Mouse (Mus musculus) intestine, embryonic 16.5 days (tissue): ENCODE data around the gene Ireb2. TPM values are rescaled to one million over a fixed set of nuclear protein-coding genes. Genes with fewer than 3 reads are reported as not detected.
"Not testable (repeated sequence)": the region's sequence is repeated elsewhere in the genome, so short reads cannot be mapped to it uniquely, and the experiment has no call there.

ENCODE experiments used
- ATAC-seq: fragments of 200-750 bp; cut with Nextera tagmentation; 2 replicates; pipeline ENCODE4 v1.8.0; 2017; ENCODE audit warnings: moderate TSS enrichment, moderate library complexity
- H3K27ac ChIP-seq: fragments of 300-500 bp; sonication (generic); 2 replicates; pipeline ENCODE4 v1.5.1; 2014; ENCODE audit warnings: mild to moderate bottlenecking, low read length
- H3K27me3 ChIP-seq: fragments of 300-500 bp; sonication (generic); replicated peaks from 2 replicates; pipeline ENCODE4 v1.6.1; 2014; ENCODE audit warnings: low read length, control low read depth, mixed read lengths; ENCODE audit not compliant: control insufficient read depth, insufficient read depth
- H3K36me3 ChIP-seq: fragments of 300-500 bp; sonication (generic); 2 replicates; pipeline ENCODE4 v1.6.1; 2014; ENCODE audit warnings: low read length, control low read depth; ENCODE audit not compliant: control insufficient read depth, insufficient read depth
- H3K4me1 ChIP-seq: fragments of 300-500 bp; sonication (generic); 2 replicates; pipeline ENCODE4 v1.6.1; 2014; ENCODE audit warnings: low read length, control low read depth, mixed read lengths; ENCODE audit not compliant: control insufficient read depth, insufficient read depth
- H3K4me2 ChIP-seq: fragments of 300-500 bp; sonication (generic); 2 replicates; pipeline ENCODE4 v1.6.1; 2014; ENCODE audit warnings: low read depth, low read length, control low read depth
- H3K4me3 ChIP-seq: fragments of 300-500 bp; sonication (generic); 2 replicates; pipeline ENCODE4 v1.5.1; 2014; ENCODE audit warnings: mild to moderate bottlenecking, low read length
- H3K9ac ChIP-seq: fragments of 300-500 bp; sonication (generic); 2 replicates; pipeline ENCODE4 v1.6.1; 2014; ENCODE audit warnings: low read depth, low read length
- H3K9me3 ChIP-seq: fragments of 300-500 bp; sonication (generic); 2 replicates; pipeline ENCODE4 v1.6.1; 2016; ENCODE audit warnings: low read length, control low read depth; ENCODE audit not compliant: control insufficient read depth
- WGBS: fragments of 180-500 bp; shearing (Covaris S2); extraction: QIAGEN DNeasy Blood & Tissue Kit; methylation state at CpG from one replicate; pipeline ENCODE4 v1.1.7; 2014; 5-methylcytosine and 5-hydroxymethylcytosine counted together
- polyA plus RNA-seq: library from polyadenylated mRNA; unstranded; fragments of >200 nt; fragmentation: Nextera tagmentation; extraction: Ambion mirVana; gene quantifications from 2 replicates; pipeline ENCODE4 v1.2.1, GENCODE M21; 2015

Gene Ireb2
- polyA plus RNA-seq, 1 experiment from 2014 or later, result 21.0 TPM

DNA sequence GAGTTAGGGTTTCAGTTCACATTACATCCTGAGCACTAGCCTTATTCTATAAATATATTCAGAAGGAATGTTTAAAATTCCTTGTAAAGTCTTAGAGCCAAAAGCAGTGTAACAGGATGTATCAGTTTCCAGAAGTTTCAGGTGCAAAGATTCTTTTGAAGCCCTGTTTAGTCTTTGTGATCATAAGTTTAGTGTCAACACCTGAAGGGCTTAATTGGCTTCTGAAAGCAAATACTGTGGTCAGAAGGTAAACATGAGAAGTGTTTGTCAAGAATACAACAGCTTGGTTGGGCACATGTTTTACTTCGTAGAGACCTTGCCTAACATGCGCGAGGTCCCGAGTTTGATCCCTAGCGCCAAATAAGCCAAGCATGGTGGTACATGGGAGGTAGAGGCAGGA lies 55.2 kb downstream of the Ireb2 start:
- Histone ChIP-seq H3K4me1 (no peaks in the 10 kb centered on the region), H3K36me3 (no peaks in the 10 kb centered on the region; the same call in 1 of the 2 replicates), H3K4me3 (no peak overlapping the region), H3K4me2 (no peak overlapping the region), H3K9me3 (no peaks in the 10 kb centered on the region), H3K9ac (no peak overlapping the region), H3K27me3 (no peaks in the 10 kb centered on the region), H3K27ac (no peak overlapping the region)
- 80% methylated on average over 5 of the region's 5 CpGs for WGBS
- no peak for ATAC-seq

- no peak overlapping the region for H3K4me3 ChIP-seq
- H3K9me3 ChIP-seq, result no peaks in the 10 kb centered on the region
- ATAC-seq, result no peak
- H3K9ac ChIP-seq, result no peak overlapping the region
- 52% methylated on average over 4 of the region's 4 CpGs for WGBS
- H3K4me2 ChIP-seq, result no peak overlapping the region
- no peak overlapping the region for H3K27ac ChIP-seq
- H3K27me3 ChIP-seq, result no peaks in the 10 kb centered on the region
- no peaks in the 10 kb centered on the region for H3K4me1 ChIP-seq
- H3K36me3 ChIP-seq, result no peaks in the 10 kb centered on the region; the same call in 1 of the 2 replicates
Measured at GRCm38 (mm10) chr9:54919946-54920345, 56.4 kb downstream of the Ireb2 start.

DNA sequence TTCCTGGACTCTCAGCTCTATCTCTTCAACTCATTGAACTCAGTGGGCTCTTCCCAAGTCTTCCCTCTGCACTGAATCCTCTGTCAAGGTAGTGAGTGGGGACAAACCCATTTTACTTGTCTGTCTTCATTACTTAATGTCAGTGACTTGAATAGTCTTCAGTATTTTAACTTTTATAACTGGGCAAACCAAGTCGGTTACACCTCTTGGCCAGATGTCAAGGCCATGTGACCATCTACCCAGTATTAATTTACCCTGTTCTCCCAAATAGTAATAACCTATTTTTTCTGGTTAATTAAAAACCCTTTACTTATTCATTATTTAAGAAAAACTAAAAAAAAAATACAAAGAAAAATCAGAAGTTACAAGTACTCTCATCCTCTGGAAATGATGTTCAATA lies 67.2 kb downstream of the Ireb2 start:
- Histone ChIP-seq H3K9me3 (no peaks in the 10 kb centered on the region), H3K4me2 (no peak overlapping the region), H3K4me1 (no peaks in the 10 kb centered on the region), H3K36me3 (no peaks in the 10 kb centered on the region), H3K27me3 (no peaks in the 10 kb centered on the region), H3K27ac (no peak overlapping the region), H3K9ac (no peak overlapping the region), H3K4me3 (no peak overlapping the region)
- ATAC-seq, result no peak
- 90% methylated on average over 1 of the region's 1 CpGs for WGBS

- H3K4me1 ChIP-seq, result no peaks in the 10 kb centered on the region
- no peak overlapping the region for H3K4me2 ChIP-seq
- no peaks in the 10 kb centered on the region for H3K36me3 ChIP-seq
- no peak for ATAC-seq
- H3K27ac ChIP-seq, result no peak overlapping the region
- no peaks in the 10 kb centered on the region for H3K27me3 ChIP-seq
- H3K9me3 ChIP-seq, result no peaks in the 10 kb centered on the region
- H3K4me3 ChIP-seq, result no peak overlapping the region
- WGBS, result 18% methylated on average over 1 of the region's 1 CpGs
- no peak overlapping the region for H3K9ac ChIP-seq
Measured at GRCm38 (mm10) chr9:54931765-54932164, 68.2 kb downstream of the Ireb2 start.

DNA sequence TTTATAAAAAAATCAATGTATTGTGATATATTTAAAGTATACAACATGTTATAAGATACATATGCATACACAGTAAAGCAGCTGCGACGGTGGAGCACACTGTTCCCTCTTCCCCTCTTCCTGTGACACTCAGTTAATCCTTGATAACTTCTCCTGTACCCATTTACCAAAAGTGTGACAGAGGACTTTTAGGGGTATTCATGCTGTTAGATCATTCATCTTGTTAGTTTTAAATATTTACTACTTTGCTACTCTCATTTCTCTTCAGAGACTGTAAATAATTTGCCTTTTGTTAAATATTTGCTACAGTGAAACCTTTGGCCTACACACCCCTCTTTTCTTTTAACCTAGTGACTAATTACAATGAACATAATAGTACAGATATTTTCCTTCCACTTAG lies 68.8 kb downstream of the Ireb2 start:
- 70% methylated on average over 2 of the region's 2 CpGs for WGBS
- no peak for ATAC-seq
- Histone ChIP-seq H3K4me2 (no peak overlapping the region), H3K4me3 (no peak overlapping the region), H3K36me3 (no peaks in the 10 kb centered on the region), H3K9ac (no peak overlapping the region), H3K27me3 (no peaks in the 10 kb centered on the region), H3K4me1 (no peaks in the 10 kb centered on the region), H3K9me3 (no peaks in the 10 kb centered on the region), H3K27ac (no peak overlapping the region)

DNA sequence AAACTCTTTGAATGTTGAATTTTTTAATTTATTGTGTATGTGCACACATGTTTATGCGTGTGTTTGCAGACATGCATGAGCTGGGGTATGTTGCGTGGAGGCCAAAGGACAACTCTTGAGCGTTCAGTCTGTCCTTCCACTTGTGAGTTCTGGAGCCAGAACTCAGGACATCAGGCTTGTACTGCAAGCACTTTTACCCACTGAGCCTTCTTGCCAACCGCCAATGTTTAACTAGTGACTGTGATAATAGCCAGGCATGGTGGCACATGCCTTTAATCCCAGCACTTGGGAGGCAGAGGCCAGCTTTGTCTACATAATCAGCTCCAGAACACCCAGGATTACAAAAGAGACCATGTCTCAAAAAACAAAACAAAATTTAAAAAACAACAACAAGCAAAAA lies 78.5 kb downstream of the Ireb2 start:
- H3K27ac ChIP-seq, result no peak overlapping the region
- H3K9ac ChIP-seq, result no peak overlapping the region
- H3K36me3 ChIP-seq, result no peaks in the 10 kb centered on the region
- no peak overlapping the region for H3K4me3 ChIP-seq
- no peak overlapping the region for H3K4me2 ChIP-seq
- H3K27me3 ChIP-seq, result no peaks in the 10 kb centered on the region
- ATAC-seq, result no peak
- no peaks in the 10 kb centered on the region for H3K4me1 ChIP-seq
- H3K9me3 ChIP-seq, result no peaks in the 10 kb centered on the region
- 89% methylated on average over 4 of the region's 4 CpGs for WGBS

GRCm38 (mm10) chr9:54944467-54944866 lies 80.9 kb downstream of the Ireb2 start:
- no peak for ATAC-seq
- H3K4me1 ChIP-seq, result no peaks in the 10 kb centered on the region
- 69% methylated on average over 2 of the region's 2 CpGs for WGBS
- no peak overlapping the region for H3K4me3 ChIP-seq
- no peak overlapping the region for H3K4me2 ChIP-seq
- H3K9me3 ChIP-seq, result no peaks in the 10 kb centered on the region
- H3K27me3 ChIP-seq, result no peaks in the 10 kb centered on the region
- H3K36me3 ChIP-seq, result no peaks in the 10 kb centered on the region
- no peak overlapping the region for H3K27ac ChIP-seq
- H3K9ac ChIP-seq, result no peak overlapping the region

GRCm38 (mm10) chr9:54946256-54946655 lies 82.7 kb downstream of the Ireb2 start:
- 73% methylated on average over 16 of the region's 16 CpGs for WGBS
- Histone ChIP-seq H3K4me1 (peaks cover under 1% of the 10 kb centered on the region; the same call in 1 of the 2 replicates), H3K27ac (no peak overlapping the region), H3K9me3 (no peaks in the 10 kb centered on the region), H3K4me3 (no peak overlapping the region), H3K9ac (no peak overlapping the region), H3K27me3 (no peaks in the 10 kb centered on the region), H3K36me3 (no peaks in the 10 kb centered on the region), H3K4me2 (no peak overlapping the region)
- ATAC-seq, result no peak

DNA sequence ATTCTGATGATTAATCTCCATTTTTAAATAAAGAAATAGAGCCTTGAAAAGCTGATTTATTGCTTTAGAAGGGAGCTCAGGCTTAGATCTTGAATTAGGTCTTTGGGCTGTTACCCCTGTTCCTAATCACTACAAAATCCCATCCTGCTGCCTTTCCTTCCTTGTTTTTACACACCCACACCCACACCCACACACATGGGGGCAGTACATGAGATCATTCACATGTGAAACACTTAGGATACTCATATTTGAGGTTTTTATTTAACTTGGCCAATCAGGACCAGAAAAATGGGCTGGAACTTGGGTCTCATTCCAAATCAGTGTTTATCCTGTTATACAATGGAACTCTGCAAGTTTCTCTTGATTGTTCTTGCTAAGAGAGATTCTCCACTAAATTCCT lies 85.9 kb downstream of the Ireb2 start:
- Histone ChIP-seq H3K4me2 (no peak overlapping the region), H3K36me3 (peaks cover 3% of the 10 kb centered on the region; the same call in 1 of the 2 replicates), H3K9me3 (no peaks in the 10 kb centered on the region), H3K9ac (no peak overlapping the region), H3K4me1 (peaks cover 7% of the 10 kb centered on the region; the same call in 1 of the 2 replicates), H3K27me3 (no peaks in the 10 kb centered on the region), H3K27ac (no peak overlapping the region), H3K4me3 (no peak overlapping the region)
- no peak for ATAC-seq

GRCm38 (mm10) chr9:54950162-54950561 lies 86.6 kb downstream of the Ireb2 start:
- WGBS, result 42% methylated on average over 8 of the region's 8 CpGs

More at GRCm38 (mm10) chr9:54950162-54950561, 86.6 kb downstream of the Ireb2 start:
- Histone ChIP-seq H3K27ac (peak overlapping the region; percentile 72), H3K4me2 (peak overlapping the region; percentile 51), H3K9ac (peak overlapping the region; percentile 87; the same call in 1 of the 2 replicates), H3K4me3 (peak overlapping the region; percentile 82)
- H3K36me3 ChIP-seq, H3K27me3 ChIP-seq, H3K4me1 ChIP-seq, H3K9me3 ChIP-seq: not testable (repeated sequence)
- peak; percentile 36; the same call in 1 of the 2 replicates for ATAC-seq
